ENCODE assay signal across 9 mouse cellular contexts in genomic region chr7:99627366-99627765, GRCm38 (mm10). TPM values are rescaled to one million over a fixed set of nuclear protein-coding genes. Genes with fewer than 3 reads are reported as not detected.
A peak's percentile ranks its signal among the peaks of the same experiment; 100 is the strongest.
DNase-seq lines count a peak whose midpoint lies in the region; ATAC-seq lines count a peak whose summit lies in the region.
"Had no signal": no experiment of that assay in that cellular context is flagged by ENCODE, and none has a peak within 500 bp of the region (broad histone marks: within the 10 kb centered on the region; RNA-seq: fewer than 3 reads in every experiment).

No protein-coding gene starts in this region.

- peaks cover 50% of the 10 kb centered on the region for H3K27me3 ChIP-seq in intestine, embryonic 14.5 days (replicated peaks; ENCODE audit: control insufficient read depth, insufficient read depth, low read length)
- peaks cover 43% of the 10 kb centered on the region for H3K27me3 ChIP-seq in intestine, embryonic 16.5 days (replicated peaks; ENCODE audit: control insufficient read depth, insufficient read depth, low read length)
- H3K27me3 ChIP-seq in embryonic facial prominence, embryonic 13.5 days, result peaks cover 86% of the 10 kb centered on the region
- peaks cover 34% of the 10 kb centered on the region for H3K27me3 ChIP-seq in hindbrain, embryonic 15.5 days
- H3K27me3 ChIP-seq in midbrain, embryonic 16.5 days (ENCODE audit: control insufficient read depth, insufficient read depth, low read depth, low read length), result peaks cover 34% of the 10 kb centered on the region

- no peak overlapping the region for H3K4me3 ChIP-seq in intestine, embryonic 14.5 days (ENCODE audit: low read depth, low read length)
- H3K4me3 ChIP-seq in intestine, embryonic 16.5 days (ENCODE audit: low read length), result no peak overlapping the region; the same call in 1 of the 2 replicates
- no peak overlapping the region for H3K4me3 ChIP-seq in embryonic facial prominence, embryonic 13.5 days
- peak overlapping the region; percentile 46 for H3K4me3 ChIP-seq in hindbrain, embryonic 15.5 days
- no peak overlapping the region for H3K4me3 ChIP-seq in midbrain, embryonic 16.5 days (ENCODE audit: low read depth, low read length)

- H3K9ac ChIP-seq in intestine, embryonic 14.5 days (ENCODE audit: low read length), result no peak overlapping the region
- H3K9ac ChIP-seq in intestine, embryonic 16.5 days (ENCODE audit: low read depth, low read length), result no peak overlapping the region
- no peak overlapping the region for H3K9ac ChIP-seq in embryonic facial prominence, embryonic 13.5 days
- H3K9ac ChIP-seq in hindbrain, embryonic 15.5 days, result no peak overlapping the region
- no peak overlapping the region for H3K9ac ChIP-seq in midbrain, embryonic 16.5 days (ENCODE audit: low read depth, low read length)
- H3K9ac ChIP-seq: liver, postnatal 0 days had no signal

- no peaks in the 10 kb centered on the region for H3K36me3 ChIP-seq in intestine, embryonic 14.5 days (ENCODE audit: control insufficient read depth, insufficient read depth, low read length)
- no peaks in the 10 kb centered on the region for H3K36me3 ChIP-seq in intestine, embryonic 16.5 days (ENCODE audit: control insufficient read depth, insufficient read depth, low read length)
- no peaks in the 10 kb centered on the region for H3K36me3 ChIP-seq in embryonic facial prominence, embryonic 13.5 days
- H3K36me3 ChIP-seq in hindbrain, embryonic 15.5 days, result no peaks in the 10 kb centered on the region
- no peaks in the 10 kb centered on the region for H3K36me3 ChIP-seq in midbrain, embryonic 16.5 days (ENCODE audit: control insufficient read depth, insufficient read depth, low read length)

- no peak for ATAC-seq in intestine, embryonic 14.5 days (replicated peaks; ENCODE audit: low FRiP score, low TSS enrichment, low read depth)
- ATAC-seq in intestine, embryonic 16.5 days, result no peak
- ATAC-seq in embryonic facial prominence, embryonic 13.5 days (ENCODE audit: insufficient number of reproducible peaks, insufficient read depth, low FRiP score, low TSS enrichment, low read depth), result no peak
- no peak for ATAC-seq in hindbrain, embryonic 15.5 days (ENCODE audit: low FRiP score, low read depth)
- ATAC-seq in midbrain, embryonic 16.5 days, result no peak
- ATAC-seq: activated CD4-positive, CD25-positive, alpha-beta regulatory T cell, adult 4 months; liver, postnatal 0 days had no signal

- no peak overlapping the region for H3K27ac ChIP-seq in intestine, embryonic 14.5 days (ENCODE audit: low read depth)
- H3K27ac ChIP-seq in intestine, embryonic 16.5 days (ENCODE audit: low read length), result no peak overlapping the region
- H3K27ac ChIP-seq in embryonic facial prominence, embryonic 13.5 days, result no peak overlapping the region
- no peak overlapping the region for H3K27ac ChIP-seq in hindbrain, embryonic 15.5 days (replicated peaks)
- no peak overlapping the region for H3K27ac ChIP-seq in midbrain, embryonic 16.5 days (ENCODE audit: low read length)

- H3K4me2 ChIP-seq in intestine, embryonic 14.5 days (ENCODE audit: low read length), result 0 out of 2 replicates have a peak overlapping the region, but pooled peaks have one; percentile 84
- no peak overlapping the region; the same call in 1 of the 2 replicates for H3K4me2 ChIP-seq in intestine, embryonic 16.5 days (ENCODE audit: low read depth, low read length)
- peak overlapping the region; percentile 99 for H3K4me2 ChIP-seq in embryonic facial prominence, embryonic 13.5 days
- H3K4me2 ChIP-seq in hindbrain, embryonic 15.5 days, result peak overlapping the region; percentile 75
- H3K4me2 ChIP-seq in midbrain, embryonic 16.5 days (ENCODE audit: low read length), result peak overlapping the region; percentile 78; the same call in 1 of the 2 replicates

- DNase-seq in intestine, embryonic 14.5 days (ENCODE audit: low spot score), result no peak
- DNase-seq in spleen, postnatal 14 days (ENCODE audit: low spot score in 2 of 2), result no peak
- DNase-seq in urinary bladder, postnatal 4 days (ENCODE audit: low spot score in 2 of 2), result no peak
- DNase-seq: liver, postnatal 0 days had no signal

- peaks cover 11% of the 10 kb centered on the region; the same call in 1 of the 2 replicates for H3K4me1 ChIP-seq in intestine, embryonic 14.5 days (replicated peaks; ENCODE audit: control insufficient read depth, insufficient read depth, low read length)
- H3K4me1 ChIP-seq in intestine, embryonic 16.5 days (ENCODE audit: control insufficient read depth, insufficient read depth, low read length), result peaks cover 16% of the 10 kb centered on the region
- H3K4me1 ChIP-seq in embryonic facial prominence, embryonic 13.5 days, result peaks cover 23% of the 10 kb centered on the region
- H3K4me1 ChIP-seq in hindbrain, embryonic 15.5 days (replicated peaks), result peaks cover 23% of the 10 kb centered on the region
- H3K4me1 ChIP-seq in midbrain, embryonic 16.5 days (ENCODE audit: control insufficient read depth, insufficient read depth, low read length), result peaks cover 4% of the 10 kb centered on the region

- no peaks in the 10 kb centered on the region for H3K9me3 ChIP-seq in intestine, embryonic 14.5 days (ENCODE audit: control insufficient read depth, low read length)
- H3K9me3 ChIP-seq in intestine, embryonic 16.5 days (ENCODE audit: control insufficient read depth, low read length), result no peaks in the 10 kb centered on the region
- no peaks in the 10 kb centered on the region for H3K9me3 ChIP-seq in embryonic facial prominence, embryonic 13.5 days
- no peaks in the 10 kb centered on the region for H3K9me3 ChIP-seq in hindbrain, embryonic 15.5 days
- H3K9me3 ChIP-seq in midbrain, embryonic 16.5 days (replicated peaks; ENCODE audit: control insufficient read depth, low read length, poor library complexity, severe bottlenecking), result no peaks in the 10 kb centered on the region

- 2% methylated on average over 7 of the region's 7 CpGs for WGBS in intestine, embryonic 14.5 days
- 5% methylated on average over 7 of the region's 7 CpGs for WGBS in intestine, embryonic 16.5 days
- WGBS in embryonic facial prominence, embryonic 13.5 days, result 7% methylated on average over 7 of the region's 7 CpGs
- WGBS in hindbrain, embryonic 15.5 days, result 11% methylated on average over 7 of the region's 7 CpGs
- 8% methylated on average over 7 of the region's 7 CpGs for WGBS in midbrain, embryonic 16.5 days

RNA-seq across cellular contexts. Expression of gene Tpbgl, which starts 0.5 kb away (rescaled TPM):
- polyA plus RNA-seq in intestine, embryonic 14.5 days (2014; fragmentation: Nextera tagmentation; extraction: Ambion mirVana), result 1.3 and 1.7 TPM in 2 replicates
- 1.0 and 1.1 TPM in 2 replicates for polyA plus RNA-seq in intestine, embryonic 16.5 days (2015; fragmentation: Nextera tagmentation; extraction: Ambion mirVana)
- polyA plus RNA-seq in embryonic facial prominence, embryonic 13.5 days (2015; fragmentation: Nextera tagmentation; extraction: Ambion mirVana), result 0.22 and 0.51 TPM in 2 replicates
- polyA plus RNA-seq in hindbrain, embryonic 15.5 days (2015; fragmentation: Nextera tagmentation; extraction: Ambion mirVana), result 2.0 and 2.4 TPM in 2 replicates
- 1.1 and 1.6 TPM in 2 replicates for polyA plus RNA-seq in midbrain, embryonic 16.5 days (2015; fragmentation: Nextera tagmentation; extraction: Ambion mirVana)
